Mouse (Mus musculus): ENCODE data around the gene Rapgefl1. TPM values are rescaled to one million over a fixed set of nuclear protein-coding genes. Genes with fewer than 3 reads are reported as not detected.
A peak's percentile ranks its signal among the peaks of the same experiment; 100 is the strongest.
"Not testable (repeated sequence)": the region's sequence is repeated elsewhere in the genome, so short reads cannot be mapped to it uniquely, and the experiment has no call there.

Gene Rapgefl1
- polyA plus RNA-seq, 1 experiment, result 29.2 TPM

DNA sequence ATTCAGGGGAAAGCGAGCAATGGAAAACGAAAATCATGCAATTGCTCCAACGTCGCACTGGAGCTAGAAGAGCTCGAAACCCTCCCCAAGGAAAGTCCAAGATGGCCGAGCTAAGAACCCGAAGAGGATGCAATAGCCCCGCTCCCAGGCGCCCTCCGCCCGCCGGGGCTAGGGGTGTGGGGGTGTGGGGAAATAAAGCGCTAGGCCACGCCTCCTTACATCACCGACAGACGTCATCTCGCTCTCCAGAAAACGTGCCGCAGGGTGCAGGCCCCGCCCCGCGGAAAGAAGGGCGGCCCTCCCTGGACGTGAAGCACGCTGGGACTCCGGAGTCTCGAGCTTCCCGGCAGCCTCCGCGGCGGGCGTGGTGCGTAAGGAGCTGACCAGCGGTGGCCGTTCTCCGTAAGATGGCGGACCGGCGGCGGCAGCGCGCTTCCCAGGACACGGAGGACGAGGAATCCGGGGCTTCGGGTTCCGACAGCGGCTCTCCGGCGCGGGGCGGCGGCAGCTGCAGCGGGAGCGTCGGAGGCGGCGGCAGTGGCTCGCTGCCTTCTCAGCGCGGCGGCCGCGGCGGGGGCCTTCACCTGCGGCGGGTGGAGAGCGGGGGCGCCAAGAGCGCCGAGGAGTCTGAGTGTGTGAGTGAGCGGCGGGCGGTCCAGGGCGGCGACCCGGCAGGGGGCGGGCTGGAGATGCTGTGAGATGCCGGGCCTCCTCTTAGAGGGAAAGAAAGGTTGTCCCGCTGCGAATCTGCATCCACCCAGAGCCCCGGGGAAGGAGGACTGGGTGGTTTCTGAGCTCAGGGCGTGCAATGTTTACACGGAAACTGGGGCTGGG is 26.9 kb upstream of the Rapgefl1 start:
- WGBS, result under 1% methylated on average over 72 of the region's 84 CpGs

DNA sequence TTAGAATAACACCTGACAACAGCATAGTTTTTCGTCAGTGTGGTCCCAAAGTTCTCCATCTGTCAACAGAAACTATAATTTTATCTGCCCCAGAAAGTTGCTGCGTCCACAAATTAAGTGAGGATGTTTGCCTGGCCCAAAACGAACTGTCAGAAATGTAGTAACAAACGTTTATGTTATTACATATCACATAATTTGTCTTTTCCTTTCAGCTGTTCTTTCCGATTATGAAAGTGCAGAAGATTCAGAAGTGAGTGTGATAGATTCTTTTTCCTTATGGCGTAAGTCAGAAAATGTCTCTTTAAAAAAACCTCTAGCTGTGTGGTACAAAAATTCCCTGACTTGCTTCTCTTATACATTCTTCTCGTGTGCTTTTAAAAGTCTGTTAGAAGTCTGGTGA is 25.9 kb upstream of the Rapgefl1 start:
- DNase-seq (ENCODE audit: low read depth, low spot score), result no peak
- WGBS, result 36% methylated on average over 7 of the region's 7 CpGs

More for the DNA sequence above, 26.9 kb upstream of the Rapgefl1 start:
- peak; percentile 95 for DNase-seq (ENCODE audit: low read depth, low spot score)

DNA sequence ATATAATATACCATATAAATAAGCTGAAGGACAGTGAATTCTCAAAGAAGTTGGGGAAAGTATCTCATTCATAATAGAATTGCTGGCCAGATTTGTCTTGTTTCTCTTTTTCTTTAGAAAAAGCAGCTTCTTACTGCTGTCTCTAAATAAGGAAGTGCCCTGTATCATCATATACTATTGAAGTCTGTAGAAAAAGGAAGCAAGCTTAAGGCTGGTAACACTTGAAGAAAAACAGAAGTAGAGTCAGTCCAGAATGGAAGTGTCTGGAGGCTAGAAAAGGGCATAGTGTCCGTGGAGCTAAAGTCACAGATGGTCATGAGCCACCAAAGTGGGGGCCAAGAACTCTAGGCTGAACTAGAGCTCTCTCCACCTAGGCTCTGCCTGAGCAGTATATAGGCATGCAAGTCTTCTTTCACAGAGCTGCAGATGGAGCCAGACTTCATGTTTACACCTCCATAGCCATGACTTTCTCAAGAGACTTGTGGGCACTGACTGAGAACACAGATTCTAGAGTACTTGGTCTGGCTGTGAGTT is 19.8 kb upstream of the Rapgefl1 start:
- no peak for DNase-seq (ENCODE audit: low read depth, low spot score)
- WGBS, result 95% methylated on average over 1 of the region's 1 CpGs

GRCm38 (mm10) chr11:98820968-98821367 is 15.6 kb upstream of the Rapgefl1 start:
- no peak for DNase-seq (ENCODE audit: low read depth, low spot score)
- 95% methylated on average over 5 of the region's 5 CpGs for WGBS

- WGBS, result 96% methylated on average over 2 of the region's 2 CpGs
- not testable (repeated sequence) for DNase-seq (ENCODE audit: low read depth, low spot score)
Measured at GRCm38 (mm10) chr11:98826071-98826470, 10.5 kb upstream of the Rapgefl1 start.

DNA sequence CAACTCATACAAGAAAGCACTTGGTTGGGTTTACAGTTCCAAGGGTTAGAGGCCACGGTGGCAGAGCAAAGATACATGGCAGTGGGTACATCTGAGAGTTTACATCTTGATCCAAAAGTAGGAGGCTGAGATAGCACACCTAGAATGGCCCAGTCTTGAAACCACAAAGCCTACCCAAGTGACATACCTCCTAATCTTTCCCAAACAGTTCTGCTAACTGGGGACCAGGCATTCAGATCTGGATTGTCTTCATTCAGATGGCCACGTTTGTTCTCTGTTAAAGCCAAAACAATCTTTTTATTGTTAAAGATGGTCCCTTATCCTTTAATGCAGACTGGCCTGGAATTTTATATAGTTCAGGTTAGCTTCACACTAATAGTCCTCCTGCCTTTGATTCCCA is 8.7 kb upstream of the Rapgefl1 start:
- no peak for DNase-seq (ENCODE audit: low read depth, low spot score)
- WGBS, result 70% methylated on average over 2 of the region's 2 CpGs

DNA sequence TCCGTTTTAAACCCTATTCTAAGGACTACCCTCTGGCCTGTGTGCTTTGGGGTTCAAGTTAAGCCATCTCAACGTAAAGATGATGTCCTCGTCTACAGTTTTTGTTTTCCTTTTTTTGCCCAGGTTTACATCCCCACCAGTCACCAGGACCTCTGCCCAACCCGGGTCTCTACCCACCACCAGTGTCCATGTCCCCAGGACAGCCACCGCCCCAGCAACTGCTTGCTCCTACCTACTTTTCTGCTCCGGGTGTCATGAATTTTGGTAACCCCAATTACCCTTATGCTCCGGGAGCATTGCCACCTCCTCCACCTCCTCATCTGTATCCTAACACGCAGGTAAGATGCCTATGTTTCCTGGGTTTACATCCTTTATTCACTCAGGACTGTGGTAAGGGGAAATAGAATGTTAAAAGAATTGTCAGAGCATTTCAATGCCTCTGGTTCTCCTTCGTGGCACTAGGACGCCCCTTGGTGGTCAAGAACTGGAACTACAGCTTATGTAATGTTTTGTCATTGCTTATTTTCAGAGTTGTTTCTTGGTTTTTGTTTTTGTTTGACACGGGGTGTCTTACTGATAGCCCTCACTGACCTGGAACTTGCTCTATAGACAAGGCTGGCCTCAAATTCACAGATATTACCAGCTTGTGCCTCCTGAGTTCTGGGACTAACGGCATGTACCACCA is 7.4 kb upstream of the Rapgefl1 start:
- no peak for DNase-seq (ENCODE audit: low read depth, low spot score)
- WGBS, result 67% methylated on average over 12 of the region's 12 CpGs

DNA sequence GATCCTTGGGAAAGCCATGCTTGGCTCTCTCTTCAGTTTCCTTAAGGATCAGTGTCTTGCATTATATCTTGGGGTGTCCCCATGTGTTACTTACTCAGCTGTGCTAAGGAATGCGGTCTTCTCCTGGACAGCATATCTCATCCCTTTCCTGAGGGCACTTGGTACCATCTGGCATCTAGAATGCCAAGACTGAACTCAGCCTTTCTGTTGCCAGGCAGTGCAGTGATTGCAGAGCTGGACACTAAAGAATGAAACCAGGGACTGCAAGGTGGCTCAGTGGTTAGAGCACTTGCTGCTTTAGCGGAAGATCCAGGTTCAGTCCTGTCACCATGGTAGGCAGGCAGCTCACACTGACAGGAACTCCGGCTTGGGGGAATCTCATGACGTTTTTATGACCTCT is 6.7 kb upstream of the Rapgefl1 start:
- WGBS, result 69% methylated on average over 4 of the region's 4 CpGs
- DNase-seq (ENCODE audit: low read depth, low spot score), result no peak

GRCm38 (mm10) chr11:98835296-98835695 is 1.3 kb upstream of the Rapgefl1 start:
- WGBS, result 43% methylated on average over 5 of the region's 5 CpGs
- DNase-seq (ENCODE audit: low read depth, low spot score), result no peak

- no peak for DNase-seq (ENCODE audit: low read depth, low spot score)
- 21% methylated on average over 3 of the region's 3 CpGs for WGBS
Measured at GRCm38 (mm10) chr11:98835725-98836124, 860 bp upstream of the Rapgefl1 start.

- WGBS, result 13% methylated on average over 7 of the region's 7 CpGs
- no peak for DNase-seq (ENCODE audit: low read depth, low spot score)
Measured at GRCm38 (mm10) chr11:98836128-98836527, 457 bp upstream of the Rapgefl1 start.

- WGBS, result 3% methylated on average over 28 of the region's 29 CpGs
- DNase-seq (ENCODE audit: low read depth, low spot score), result no peak
Measured at GRCm38 (mm10) chr11:98837231-98837704, 683 bp downstream of the Rapgefl1 start.

DNA sequence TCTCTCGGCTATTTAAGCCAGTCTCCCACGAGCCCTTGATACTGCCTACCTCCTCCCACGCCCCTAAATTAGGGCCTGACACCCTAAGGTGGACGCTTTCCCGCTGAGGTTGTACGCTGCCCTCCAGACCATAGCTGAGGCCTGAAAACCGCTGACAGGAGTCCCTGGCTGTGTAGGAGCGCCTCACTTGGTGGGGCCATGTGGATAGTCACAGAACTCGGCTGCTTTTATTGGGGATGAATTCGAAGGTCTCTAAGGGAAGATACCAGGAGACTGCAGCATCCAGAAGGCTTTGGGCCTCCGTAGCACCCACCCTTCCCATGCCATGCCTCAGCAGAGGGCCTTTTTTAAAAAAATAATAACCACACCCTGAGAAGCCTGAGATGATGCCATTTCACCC is 1.3 kb downstream of the Rapgefl1 start:
- 57% methylated on average over 11 of the region's 11 CpGs for WGBS
- no peak for DNase-seq (ENCODE audit: low read depth, low spot score)

- 58% methylated on average over 9 of the region's 9 CpGs for WGBS
- DNase-seq (ENCODE audit: low read depth, low spot score), result no peak
Measured at GRCm38 (mm10) chr11:98838512-98838911, 1.9 kb downstream of the Rapgefl1 start.

DNA sequence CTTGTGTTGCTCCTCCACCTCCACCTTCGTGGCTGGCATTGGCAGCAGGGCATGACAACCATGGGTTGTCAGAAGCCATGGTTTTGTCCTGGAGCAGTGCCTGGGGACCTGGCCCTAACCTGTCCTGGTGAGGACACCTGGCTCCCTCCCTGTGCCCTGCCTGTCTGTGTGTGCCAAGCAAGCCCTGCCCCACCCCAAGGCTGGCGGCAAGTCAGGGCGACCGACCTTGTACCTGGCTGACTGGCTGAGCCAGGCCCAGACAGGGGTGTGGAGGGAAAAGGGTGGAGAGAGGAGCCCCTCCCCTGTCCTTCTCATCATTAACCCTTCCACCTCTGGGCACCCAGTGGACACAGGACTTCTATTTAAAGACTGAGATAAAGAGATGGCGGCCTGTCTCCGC is 2.8 kb downstream of the Rapgefl1 start:
- 27% methylated on average over 6 of the region's 6 CpGs for WGBS
- DNase-seq (ENCODE audit: low read depth, low spot score), result no peak

- 33% methylated on average over 10 of the region's 10 CpGs for WGBS
- no peak for DNase-seq (ENCODE audit: low read depth, low spot score)
Measured at GRCm38 (mm10) chr11:98839897-98840296, 3.3 kb downstream of the Rapgefl1 start.

- DNase-seq (ENCODE audit: low read depth, low spot score), result no peak
- 74% methylated on average over 13 of the region's 13 CpGs for WGBS
Measured at GRCm38 (mm10) chr11:98846016-98846415, 9.4 kb downstream of the Rapgefl1 start.

DNA sequence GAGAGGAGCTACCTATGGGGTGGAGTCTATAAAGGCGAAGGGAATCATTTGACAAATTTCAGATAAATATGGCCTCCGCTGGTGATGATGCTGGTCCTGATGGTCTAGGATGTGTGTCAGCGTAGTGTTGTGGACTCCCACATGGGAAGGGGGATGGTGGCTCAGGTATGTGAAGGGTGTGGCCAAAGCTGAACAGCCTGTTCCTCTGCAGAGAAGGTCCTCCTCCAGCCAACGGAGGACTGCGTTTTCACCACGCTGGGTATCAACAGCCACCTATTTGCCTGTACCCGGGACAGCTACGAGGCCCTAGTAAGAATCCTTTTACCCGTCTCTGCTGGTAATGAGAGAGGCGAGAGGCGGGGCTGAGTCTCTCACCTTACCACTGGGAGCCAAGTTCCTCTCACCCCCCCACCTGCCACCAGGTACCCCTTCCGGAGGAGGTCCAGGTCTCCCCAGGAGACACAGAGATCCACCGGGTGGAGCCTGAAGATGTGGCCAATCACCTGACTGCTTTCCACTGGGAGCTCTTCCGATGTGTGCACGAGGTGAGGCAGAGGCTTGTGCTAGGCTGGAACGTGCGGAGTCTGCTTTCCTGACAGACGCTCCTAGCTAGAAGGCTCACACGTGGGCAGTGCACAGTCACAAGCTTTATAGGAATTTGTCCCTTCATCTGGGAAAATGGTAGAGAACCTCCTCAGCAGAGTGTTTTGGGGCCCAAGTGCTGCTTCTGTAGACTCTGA is 10.4 kb downstream of the Rapgefl1 start:
- WGBS, result 78% methylated on average over 19 of the region's 19 CpGs
- no peak for DNase-seq (ENCODE audit: low read depth, low spot score)

- no peak for DNase-seq (ENCODE audit: low read depth, low spot score)
- WGBS, result 63% methylated on average over 19 of the region's 19 CpGs
Measured at GRCm38 (mm10) chr11:98849196-98849894, 12.8 kb downstream of the Rapgefl1 start.

All from large intestine, adult 2 months (tissue).